Mouse (Mus musculus) kidney, adult 2 months (tissue): ENCODE measurements around the gene Itih5.

Experiments used
- CTCF ChIP-seq: fragments of 200-500 bp; conservative IDR thresholded peaks from 2 replicates; pipeline ENCODE4 v1.5.1; 2011; ENCODE audit warnings: low read depth, mild to moderate bottlenecking, control low read depth, low read length, moderate library complexity, mixed read lengths; ENCODE audit not compliant: insufficient read depth, insufficient read length
- POLR2A ChIP-seq: fragments of 200-500 bp; IDR thresholded peaks from one replicate; pipeline ENCODE4 v1.6.1; 2011; ENCODE audit warnings: low read depth, low read length, control low read depth

DNA sequence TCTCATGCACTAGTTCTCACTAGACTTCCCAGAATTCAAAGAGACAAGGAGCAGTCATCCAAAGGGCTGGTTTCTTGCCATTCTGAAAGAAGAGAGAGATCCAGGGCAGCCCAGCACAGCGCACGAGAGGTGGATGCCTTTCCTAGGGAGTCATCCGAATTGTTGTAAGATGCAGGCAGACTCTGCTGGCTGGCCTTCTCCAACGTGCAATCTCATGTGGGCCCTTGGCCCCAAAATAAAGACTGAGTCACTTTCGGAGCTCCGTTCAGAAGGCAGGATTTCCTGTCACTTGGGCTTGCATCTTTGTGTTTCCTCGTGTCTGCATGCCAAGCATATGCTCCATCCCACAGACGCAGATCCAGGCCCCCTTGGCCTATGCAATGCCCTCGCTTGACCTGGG lies 97.1 kb downstream of the Itih5 start:
- TF ChIP-seq CTCF (no peak), POLR2A (no peak)
